Mouse (Mus musculus): Measurements from ENCODE around the gene Rps18. TPM values are rescaled to one million over a fixed set of nuclear protein-coding genes. Genes with fewer than 3 reads are reported as not detected.

Gene Rps18
- total and polyA plus RNA-seq, 2 experiments from 2014 or later, result 876 to 1,357 TPM

DNA sequence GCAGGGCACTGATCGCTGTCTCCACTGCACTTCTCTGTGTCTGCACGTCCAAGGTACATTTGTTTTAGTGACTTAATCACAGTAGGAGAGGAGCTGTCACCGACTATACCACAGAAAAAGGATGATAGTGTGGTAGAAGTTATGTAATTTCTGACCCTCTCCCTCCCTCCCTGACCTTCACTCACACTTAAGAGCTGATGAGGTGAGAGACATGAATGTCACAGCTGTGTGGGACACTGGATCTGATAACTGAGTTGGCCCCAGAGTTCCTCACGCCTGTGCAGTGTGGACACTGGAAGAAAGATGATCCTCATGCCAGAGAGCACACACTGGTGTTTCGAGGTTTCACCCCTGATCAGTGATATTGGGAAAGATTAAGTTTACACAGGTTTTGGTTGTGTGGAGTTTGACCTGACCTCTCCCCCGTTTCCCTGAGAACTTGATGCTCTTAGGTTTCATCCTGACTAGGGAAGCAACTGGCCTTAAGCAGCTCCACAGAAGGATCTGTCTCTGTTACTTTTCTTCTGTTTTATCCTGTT, 23.8 kb upstream of the Rps18 start:
- DNase-seq (no peak), ATAC-seq (no peak)
- Histone ChIP-seq H3K36me3 (ENCODE audit: insufficient read depth) (no peaks in the 10 kb centered on the region), H3K4me2 (ENCODE audit: low read depth) (no peak overlapping the region), H3K4me1 (ENCODE audit: insufficient read depth) (0 out of 2 replicates have a peak, but pooled peaks cover 4% of the 10 kb centered on the region), H3K27ac (ENCODE audit: low read depth, low read length) (no peak overlapping the region), H3K27me3 (ENCODE audit: insufficient read depth, low read length) (peaks cover 9% of the 10 kb centered on the region), H3K4me3 (ENCODE audit: low read depth, low read length) (no peak overlapping the region), H3K9me3 (ENCODE audit: low read length) (no peaks in the 10 kb centered on the region), H3K9ac (no peak overlapping the region)
- TF ChIP-seq CTCF (IDR thresholded peaks at IDR 0.05; ENCODE audit: low read depth), result no peak
- 80% methylated on average over 6 of the region's 6 CpGs for WGBS

- Histone ChIP-seq H3K27ac (ENCODE audit: low read depth, low read length) (no peak overlapping the region), H3K4me3 (ENCODE audit: low read depth, low read length) (peak overlapping the region; percentile 37), H3K4me2 (ENCODE audit: low read depth) (peak overlapping the region; percentile 57), H3K36me3 (ENCODE audit: insufficient read depth) (no peaks in the 10 kb centered on the region), H3K4me1 (ENCODE audit: insufficient read depth) (0 out of 2 replicates have a peak, but pooled peaks cover 4% of the 10 kb centered on the region), H3K9me3 (ENCODE audit: low read length) (no peaks in the 10 kb centered on the region), H3K27me3 (ENCODE audit: insufficient read depth, low read length) (peaks cover 9% of the 10 kb centered on the region), H3K9ac (0 out of 2 replicates have a peak overlapping the region, but pooled peaks have one; percentile 34)
- no peak for ATAC-seq
- no peak for DNase-seq
- 1% methylated on average over 17 of the region's 17 CpGs for WGBS
- TF ChIP-seq CTCF (IDR thresholded peaks at IDR 0.05; ENCODE audit: low read depth), result no peak
Observed at GRCm38 (mm10) chr17:33978631-33979031, 22.8 kb upstream of the Rps18 start.

DNA sequence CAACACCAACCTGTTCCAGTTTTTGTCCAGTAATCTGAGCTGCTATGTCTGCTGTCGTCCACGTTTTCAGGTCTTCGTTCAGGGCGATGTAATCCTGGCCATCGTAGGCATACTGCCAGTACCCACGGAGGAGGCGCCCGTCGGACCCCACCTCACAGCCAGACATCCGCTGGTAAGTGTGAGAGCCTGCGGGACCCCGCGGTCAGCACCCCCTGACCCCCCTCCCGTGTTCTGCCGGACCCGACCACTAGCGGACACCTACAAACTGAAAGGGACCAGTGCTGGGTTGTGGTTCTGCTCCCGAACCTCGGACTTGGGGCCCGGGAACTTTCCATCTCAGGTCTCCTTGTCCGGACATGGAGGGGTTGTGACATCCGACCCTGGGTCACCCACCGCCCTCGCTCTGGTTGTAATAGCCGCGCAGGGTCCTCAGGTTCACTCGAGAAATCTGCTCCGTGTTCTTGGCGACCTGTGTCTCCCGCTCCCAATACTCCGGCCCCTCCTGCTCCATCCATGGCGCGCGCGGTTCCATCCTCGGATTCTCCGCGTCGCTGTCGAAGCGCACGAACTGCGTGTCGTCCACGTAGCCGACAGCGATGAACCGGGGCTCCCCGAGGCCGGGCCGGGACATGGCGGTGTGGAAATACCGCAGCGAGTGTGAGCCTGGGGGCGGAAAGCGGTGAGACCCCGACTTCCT, 22.2 kb upstream of the Rps18 start:
- Histone ChIP-seq H3K4me3 (ENCODE audit: low read depth, low read length) (peak overlapping the region; percentile 37), H3K27ac (ENCODE audit: low read depth, low read length) (no peak overlapping the region), H3K9ac (0 out of 2 replicates have a peak overlapping the region, but pooled peaks have one; percentile 34), H3K36me3 (ENCODE audit: insufficient read depth) (no peaks in the 10 kb centered on the region), H3K4me2 (ENCODE audit: low read depth) (peak overlapping the region; percentile 57), H3K27me3 (ENCODE audit: insufficient read depth, low read length) (peaks cover 9% of the 10 kb centered on the region), H3K4me1 (ENCODE audit: insufficient read depth) (0 out of 2 replicates have a peak, but pooled peaks cover 4% of the 10 kb centered on the region), H3K9me3 (ENCODE audit: low read length) (no peaks in the 10 kb centered on the region)
- DNase-seq (no peak), ATAC-seq (no peak)
- 4% methylated on average over 57 of the region's 57 CpGs for WGBS
- TF ChIP-seq CTCF (IDR thresholded peaks at IDR 0.05; ENCODE audit: low read depth), result no peak

DNA sequence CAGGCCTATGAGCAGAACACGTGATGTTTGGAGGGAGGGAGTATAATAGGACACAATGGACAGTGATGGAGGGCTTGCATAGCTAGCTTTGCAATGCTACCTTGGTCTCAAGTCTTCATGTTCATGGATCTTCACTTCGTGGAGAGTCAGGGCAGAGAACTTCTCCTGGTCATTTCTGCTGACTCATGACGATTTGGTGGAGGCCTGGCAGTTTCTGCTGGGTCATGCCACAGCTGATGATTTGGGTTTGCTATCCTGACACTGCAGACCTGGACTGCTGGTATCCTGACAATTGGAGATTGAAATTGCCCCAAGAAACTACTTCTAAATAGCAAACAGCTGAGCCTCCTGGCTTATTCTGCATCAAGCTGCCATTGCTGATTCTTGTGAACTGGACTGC, 17.8 kb upstream of the Rps18 start:
- no peaks in the 10 kb centered on the region for H3K4me1 ChIP-seq (ENCODE audit: insufficient read depth)
- DNase-seq (no peak), ATAC-seq (no peak)
- H3K27me3 ChIP-seq (ENCODE audit: insufficient read depth, low read length), result peaks cover 9% of the 10 kb centered on the region
- H3K4me2 ChIP-seq (ENCODE audit: low read depth), result no peak overlapping the region
- no peak overlapping the region for H3K4me3 ChIP-seq (ENCODE audit: low read depth, low read length)
- WGBS, result 60% methylated on average over 3 of the region's 3 CpGs
- H3K9me3 ChIP-seq (ENCODE audit: low read length), result no peaks in the 10 kb centered on the region
- H3K27ac ChIP-seq (ENCODE audit: low read depth, low read length), result no peak overlapping the region
- no peaks in the 10 kb centered on the region for H3K36me3 ChIP-seq (ENCODE audit: insufficient read depth)
- H3K9ac ChIP-seq, result no peak overlapping the region
- TF ChIP-seq CTCF (IDR thresholded peaks at IDR 0.05; ENCODE audit: low read depth), result no peak

DNA sequence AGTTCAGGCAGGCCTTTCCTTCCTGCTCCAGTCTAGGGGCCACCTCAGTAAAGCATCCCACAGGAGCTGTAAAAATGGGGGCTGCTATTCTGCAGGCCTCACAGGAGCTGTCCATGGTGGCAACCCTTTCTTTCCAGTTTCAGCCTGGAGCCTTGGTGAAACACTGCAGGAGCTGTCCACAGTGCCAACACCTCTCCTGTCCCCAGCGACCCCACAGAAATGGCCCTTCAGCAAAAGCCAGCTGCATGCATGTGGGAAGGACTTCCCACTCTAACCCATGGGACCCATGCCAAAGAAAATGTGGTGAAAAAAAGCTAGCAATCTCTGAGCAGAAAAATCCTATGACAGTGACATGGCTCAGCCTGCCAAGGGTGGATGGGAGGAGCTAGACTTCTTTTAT, 16.9 kb upstream of the Rps18 start:
- WGBS, result 19% methylated on average over 1 of the region's 1 CpGs
- Histone ChIP-seq H3K9me3 (ENCODE audit: low read length) (no peaks in the 10 kb centered on the region), H3K27ac (ENCODE audit: low read depth, low read length) (no peak overlapping the region), H3K27me3 (ENCODE audit: insufficient read depth, low read length) (peaks cover 4% of the 10 kb centered on the region; the same call in 1 of the 2 replicates), H3K4me1 (ENCODE audit: insufficient read depth) (no peaks in the 10 kb centered on the region), H3K36me3 (ENCODE audit: insufficient read depth) (no peaks in the 10 kb centered on the region), H3K4me3 (ENCODE audit: low read depth, low read length) (no peak overlapping the region), H3K9ac (no peak overlapping the region), H3K4me2 (ENCODE audit: low read depth) (no peak overlapping the region)
- DNase-seq (no peak), ATAC-seq (no peak)
- no peak for TF ChIP-seq CTCF (IDR thresholded peaks at IDR 0.05; ENCODE audit: low read depth)

- Histone ChIP-seq H3K27me3 (ENCODE audit: insufficient read depth, low read length) (no peaks in the 10 kb centered on the region), H3K4me1 (ENCODE audit: insufficient read depth) (no peaks in the 10 kb centered on the region), H3K9me3 (ENCODE audit: low read length) (no peaks in the 10 kb centered on the region), H3K4me3 (ENCODE audit: low read depth, low read length) (no peak overlapping the region), H3K9ac (no peak overlapping the region), H3K27ac (ENCODE audit: low read depth, low read length) (no peak overlapping the region), H3K36me3 (ENCODE audit: insufficient read depth) (peaks cover 16% of the 10 kb centered on the region), H3K4me2 (ENCODE audit: low read depth) (no peak overlapping the region)
- 80% methylated on average over 4 of the region's 4 CpGs for WGBS
- ATAC-seq (no peak), DNase-seq (no peak)
- TF ChIP-seq CTCF (IDR thresholded peaks at IDR 0.05; ENCODE audit: low read depth), result peak; percentile 35
Observed at GRCm38 (mm10) chr17:33969394-33969793, 13.6 kb upstream of the Rps18 start.

- Histone ChIP-seq H3K9ac (no peak overlapping the region), H3K27me3 (ENCODE audit: insufficient read depth, low read length) (no peaks in the 10 kb centered on the region), H3K4me2 (ENCODE audit: low read depth) (no peak overlapping the region), H3K36me3 (ENCODE audit: insufficient read depth) (peaks cover 16% of the 10 kb centered on the region), H3K9me3 (ENCODE audit: low read length) (no peaks in the 10 kb centered on the region), H3K27ac (ENCODE audit: low read depth, low read length) (no peak overlapping the region), H3K4me1 (ENCODE audit: insufficient read depth) (no peaks in the 10 kb centered on the region), H3K4me3 (ENCODE audit: low read depth, low read length) (no peak overlapping the region)
- TF ChIP-seq CTCF (IDR thresholded peaks at IDR 0.05; ENCODE audit: low read depth), result peak; percentile 55
- DNase-seq, result peak; percentile 69
- 32% methylated on average over 5 of the region's 5 CpGs for WGBS
- ATAC-seq, result peak; percentile 89
Observed at GRCm38 (mm10) chr17:33968927-33969326, 13.1 kb upstream of the Rps18 start.
